Mouse (Mus musculus): ENCODE data around the gene Dleu7. TPM values are rescaled to one million over a fixed set of nuclear protein-coding genes. Genes with fewer than 3 reads are reported as not detected.

Gene Dleu7
- polyA plus RNA-seq (2021), result 0.08 TPM

GRCm38 (mm10) chr14:62292488-62293339, at the start of gene Dleu7, which contains the start of gene Rnaseh2b:
Dleu7 (minus strand) TSS chr14:62293047.
Rnaseh2b (plus strand) TSS chr14:62292589.
- H3K27me3 ChIP-seq, result peaks cover 8% of the 10 kb centered on the region
- no peak for TF ChIP-seq CTCF (IDR thresholded peaks at IDR 0.05)
- no peak for DNase-seq (ENCODE audit: low read depth, low spot score)
- ChIA-PET POLR2A (no interaction called here), CTCF (interaction anchor here (1.5 kb wide), 1 partner anchor 11 kb away, joined by 4 read pairs; no protein-coding TSS in a partner anchor)
- in situ Hi-C loops (cut with MboI; ENCODE audit: low pct_unique_long_range_greater_than_20kb), result no loop called here
- ATAC-seq, result no peak

- no peak for TF ChIP-seq CTCF (IDR thresholded peaks at IDR 0.05)
- H3K27me3 ChIP-seq, result no peaks in the 10 kb centered on the region
- DNase-seq (ENCODE audit: low read depth, low spot score), result no peak
- no peak for ATAC-seq
- ChIA-PET CTCF (interaction anchor here (0.9 to 1.6 kb wide), 2 partner anchors 11 to 19 kb away, joined by 3 to 4 read pairs; no protein-coding TSS in a partner anchor), POLR2A (no interaction called here)
- in situ Hi-C loops (cut with MboI; ENCODE audit: low pct_unique_long_range_greater_than_20kb), result loop anchor here (5.0 kb wide), 1 partner anchor 105 kb away; no protein-coding TSS in a partner anchor
These were observed 49.2 kb upstream of the Dleu7 start for GRCm38 (mm10) chr14:62341887-62342642.

GRCm38 (mm10) chr14:62339196-62339595, 46.3 kb upstream of the Dleu7 start:
- ATAC-seq (no peak), DNase-seq (ENCODE audit: low read depth, low spot score) (no peak)
- no peak for TF ChIP-seq CTCF (IDR thresholded peaks at IDR 0.05)
- POLR2A ChIA-PET, result no interaction called here
- no peaks in the 10 kb centered on the region for H3K27me3 ChIP-seq
- CTCF ChIA-PET, result interaction anchor here (0.9 to 1.0 kb wide), 2 partner anchors 9 to 116 kb away, joined by 3 read pairs; no protein-coding TSS in a partner anchor
- in situ Hi-C loops (cut with MboI; ENCODE audit: low pct_unique_long_range_greater_than_20kb), result no loop called here

DNA sequence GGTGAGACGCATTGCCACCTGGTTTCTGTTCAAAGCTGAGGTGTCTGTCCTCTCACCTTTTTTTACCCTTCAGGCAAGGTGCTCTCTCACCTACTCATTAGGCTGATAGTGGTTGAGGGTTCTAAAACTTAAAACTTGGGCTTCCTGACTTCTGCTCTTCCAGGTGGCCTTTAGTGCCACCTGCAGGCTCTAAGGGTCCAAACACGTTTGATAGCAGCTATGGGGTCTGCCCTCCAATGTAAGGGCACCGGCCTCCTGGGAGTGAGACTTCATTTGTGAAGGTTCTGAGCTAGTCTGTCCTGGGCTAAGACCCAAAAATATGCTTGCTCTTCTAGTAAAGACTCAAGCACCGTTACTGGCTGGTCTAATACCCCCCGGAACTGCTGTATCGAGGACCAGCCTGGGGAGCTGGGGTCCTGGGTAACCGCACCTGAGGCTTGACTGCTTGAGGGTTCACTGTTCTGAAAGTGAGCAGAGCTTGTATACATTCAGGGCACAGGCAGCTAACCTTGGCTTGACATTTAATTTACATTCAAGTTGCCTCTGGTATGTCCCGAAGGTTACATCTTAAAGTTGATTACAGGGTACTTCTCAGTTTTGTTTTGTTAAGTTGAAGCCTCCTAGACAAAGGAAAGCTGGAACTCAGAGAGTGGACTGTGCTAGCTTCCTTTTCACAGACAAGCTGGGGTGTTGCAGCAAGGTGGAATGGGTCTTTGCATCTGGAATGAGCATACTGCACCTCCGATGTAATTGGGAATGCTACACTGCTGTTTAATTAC, 41.3 kb upstream of the Dleu7 start:
- ATAC-seq, result no peak
- TF ChIP-seq CTCF (IDR thresholded peaks at IDR 0.05), result peak; percentile 57
- ChIA-PET POLR2A (no interaction called here), CTCF (interaction anchor here (0.8 to 3.5 kb wide), 5 partner anchors 9 to 124 kb away, joined by 3 to 18 read pairs (median 3); partner anchors contain the start of gene Gucy1b2)
- in situ Hi-C loops (cut with MboI; ENCODE audit: low pct_unique_long_range_greater_than_20kb), result loop anchor here (5.0 kb wide), 1 partner anchor 767 kb away; no protein-coding TSS in a partner anchor
- no peaks in the 10 kb centered on the region for H3K27me3 ChIP-seq
- no peak for DNase-seq (ENCODE audit: low read depth, low spot score)

DNA sequence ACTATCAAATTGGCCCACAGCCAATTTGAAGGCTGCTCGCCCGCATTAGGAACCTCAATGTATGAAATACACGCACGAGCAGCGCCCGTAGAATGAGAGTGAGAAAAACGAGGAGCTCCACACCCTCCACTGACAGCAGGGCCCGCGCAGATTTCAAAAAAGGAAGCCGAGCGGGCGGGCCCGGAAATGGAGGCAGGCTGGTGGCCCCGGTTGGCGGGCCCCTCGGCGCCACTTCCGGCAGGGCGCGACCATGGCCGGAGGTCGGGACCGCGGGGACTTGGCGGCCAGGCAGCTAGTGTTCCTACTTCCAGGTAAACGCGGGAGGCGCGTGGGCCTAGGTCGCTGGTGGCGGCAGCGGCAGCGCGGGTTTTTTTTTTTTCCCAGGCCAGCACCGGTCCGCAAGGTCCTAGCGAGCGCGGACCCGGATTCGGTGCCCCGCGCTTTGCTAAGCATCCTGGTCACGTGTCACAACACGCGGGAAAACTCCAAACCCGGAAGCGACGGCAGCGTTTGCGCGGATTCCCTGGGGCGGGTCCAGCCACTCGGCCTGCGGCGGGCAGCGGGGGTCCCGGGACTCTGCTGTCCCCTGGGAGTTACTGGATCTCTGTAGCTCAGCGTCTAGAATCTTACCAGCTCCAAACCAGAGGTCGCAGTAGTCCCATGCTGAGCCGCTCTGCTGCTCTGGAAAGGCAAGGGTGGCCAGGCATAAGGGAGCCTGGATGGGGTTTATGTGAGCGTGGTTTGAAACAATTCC, 39.2 kb upstream of the Dleu7 start:
- POLR2A ChIA-PET, result no interaction called here
- in situ Hi-C loops (cut with MboI; ENCODE audit: low pct_unique_long_range_greater_than_20kb), result loop anchor here (5.0 kb wide), 1 partner anchor 765 kb away; no protein-coding TSS in a partner anchor
- no peaks in the 10 kb centered on the region for H3K27me3 ChIP-seq
- ATAC-seq, result peak; percentile 80
- no peak for TF ChIP-seq CTCF (IDR thresholded peaks at IDR 0.05)
- no peak for DNase-seq (ENCODE audit: low read depth, low spot score)
- CTCF ChIA-PET, result interaction anchor here (1.1 to 3.5 kb wide), 2 partner anchors 18 to 126 kb away, joined by 3 to 18 read pairs; partner anchors contain the start of gene Gucy1b2

GRCm38 (mm10) chr14:62331457-62331856, 38.6 kb upstream of the Dleu7 start:
- no peak for TF ChIP-seq CTCF (IDR thresholded peaks at IDR 0.05)
- ATAC-seq (no peak), DNase-seq (ENCODE audit: low read depth, low spot score) (no peak)
- in situ Hi-C loops (cut with MboI; ENCODE audit: low pct_unique_long_range_greater_than_20kb), result loop anchor here (5.0 kb wide), 1 partner anchor 764 kb away; no protein-coding TSS in a partner anchor
- no peaks in the 10 kb centered on the region for H3K27me3 ChIP-seq
- POLR2A ChIA-PET, result no interaction called here
- CTCF ChIA-PET, result no interaction called here

DNA sequence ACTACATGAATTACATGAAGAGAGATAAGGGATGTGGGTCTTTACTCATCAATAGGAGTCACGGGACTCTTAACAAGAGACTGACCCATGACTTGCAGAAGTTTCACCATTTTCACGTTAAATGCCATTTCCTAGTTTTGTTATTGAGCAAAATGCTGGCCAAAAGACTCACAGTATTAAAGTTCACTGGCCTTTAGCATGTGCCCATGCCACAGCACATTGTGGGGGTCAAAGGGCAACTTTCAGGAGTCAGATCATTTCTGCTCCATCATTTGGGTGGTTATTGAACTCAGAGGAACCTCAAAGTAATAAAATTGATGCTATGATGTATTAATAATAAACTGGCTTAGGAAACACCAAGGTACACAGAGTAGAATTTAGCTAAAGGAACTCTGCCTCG, 36.8 kb upstream of the Dleu7 start:
- ChIA-PET CTCF (no interaction called here), POLR2A (no interaction called here)
- H3K27me3 ChIP-seq, result no peaks in the 10 kb centered on the region
- DNase-seq (ENCODE audit: low read depth, low spot score), result no peak
- TF ChIP-seq CTCF (IDR thresholded peaks at IDR 0.05), result no peak
- in situ Hi-C loops (cut with MboI; ENCODE audit: low pct_unique_long_range_greater_than_20kb), result loop anchor here (5.0 kb wide), 1 partner anchor 762 kb away; no protein-coding TSS in a partner anchor
- no peak for ATAC-seq

DNA sequence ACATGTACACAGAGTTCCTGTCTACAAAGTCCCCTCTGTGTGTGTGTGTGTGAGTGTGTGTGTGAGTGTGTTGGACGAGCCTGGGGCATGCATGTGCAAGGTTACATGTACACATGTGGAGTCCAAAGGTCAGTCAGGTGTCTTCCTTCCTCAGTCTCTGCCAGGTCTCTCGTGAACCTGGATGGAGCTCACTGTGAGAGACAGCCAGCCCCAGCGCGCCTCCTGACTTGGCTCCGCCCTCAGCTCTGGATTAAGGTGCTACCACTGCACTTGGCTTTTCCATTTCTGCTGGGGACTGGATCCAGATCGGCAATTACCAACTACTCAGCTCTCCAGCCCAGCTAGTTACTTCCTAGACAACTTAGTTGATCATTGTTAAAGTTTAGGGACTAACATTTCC, 35.8 kb upstream of the Dleu7 start:
- in situ Hi-C loops (cut with MboI; ENCODE audit: low pct_unique_long_range_greater_than_20kb), result no loop called here
- TF ChIP-seq CTCF (IDR thresholded peaks at IDR 0.05), result no peak
- POLR2A ChIA-PET, result no interaction called here
- H3K27me3 ChIP-seq, result no peaks in the 10 kb centered on the region
- no peak for DNase-seq (ENCODE audit: low read depth, low spot score)
- CTCF ChIA-PET, result no interaction called here
- no peak for ATAC-seq

DNA sequence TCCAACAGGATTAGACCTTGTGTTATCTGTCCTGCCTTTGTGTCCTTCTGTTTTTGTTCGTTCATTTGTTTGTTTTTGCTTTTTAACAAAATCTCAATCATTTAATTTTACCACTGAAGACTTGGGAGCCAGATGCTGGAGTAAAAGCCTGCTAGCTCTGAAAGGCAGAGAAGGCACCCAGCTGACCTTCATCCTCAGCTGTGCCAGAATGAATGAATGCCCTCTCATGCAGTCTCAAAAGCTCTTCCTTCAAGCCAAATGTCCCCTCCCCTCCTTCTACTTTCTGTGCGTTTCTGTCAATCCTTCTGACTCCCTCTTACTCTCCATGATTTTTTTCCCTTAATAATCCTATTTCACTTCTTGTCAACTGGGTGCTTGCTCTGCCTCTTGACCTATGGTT, 34.3 kb upstream of the Dleu7 start:
- in situ Hi-C loops (cut with MboI; ENCODE audit: low pct_unique_long_range_greater_than_20kb), result no loop called here
- CTCF ChIA-PET, result no interaction called here
- ATAC-seq (no peak), DNase-seq (ENCODE audit: low read depth, low spot score) (no peak)
- no peak for TF ChIP-seq CTCF (IDR thresholded peaks at IDR 0.05)
- no peaks in the 10 kb centered on the region for H3K27me3 ChIP-seq
- POLR2A ChIA-PET, result no interaction called here

Data from Patski (cell line).